Mouse (Mus musculus) monocyte, adult 5-6 weeks (primary cell): Measurements from ENCODE around the gene Sp3. TPM values are rescaled to one million over a fixed set of nuclear protein-coding genes. Genes with fewer than 3 reads are reported as not detected.
A peak's percentile ranks its signal among the peaks of the same experiment; 100 is the strongest.
"Not testable (repeated sequence)": the region's sequence is repeated elsewhere in the genome, so short reads cannot be mapped to it uniquely, and the experiment has no call there.

ENCODE experiments used
- ATAC-seq: fragments of 153-309, 156-312 bp; replicated peaks from 2 replicates; pipeline ENCODE4 v1.8.0; 2017; ENCODE audit warnings: mild to moderate bottlenecking; ENCODE audit not compliant: low TSS enrichment, insufficient number of reproducible peaks, severe bottlenecking, poor library complexity, low FRiP score
- total RNA-seq: library from RNA; stranded (forward); fragments of 200-1000, 200-491, 200-594 nt; gene quantifications from 3 replicates; pipeline ENCODE4 v1.2.3, GENCODE M21; 2017

Gene Sp3
- total RNA-seq, 1 experiment from 2014 or later, result 204 TPM

DNA sequence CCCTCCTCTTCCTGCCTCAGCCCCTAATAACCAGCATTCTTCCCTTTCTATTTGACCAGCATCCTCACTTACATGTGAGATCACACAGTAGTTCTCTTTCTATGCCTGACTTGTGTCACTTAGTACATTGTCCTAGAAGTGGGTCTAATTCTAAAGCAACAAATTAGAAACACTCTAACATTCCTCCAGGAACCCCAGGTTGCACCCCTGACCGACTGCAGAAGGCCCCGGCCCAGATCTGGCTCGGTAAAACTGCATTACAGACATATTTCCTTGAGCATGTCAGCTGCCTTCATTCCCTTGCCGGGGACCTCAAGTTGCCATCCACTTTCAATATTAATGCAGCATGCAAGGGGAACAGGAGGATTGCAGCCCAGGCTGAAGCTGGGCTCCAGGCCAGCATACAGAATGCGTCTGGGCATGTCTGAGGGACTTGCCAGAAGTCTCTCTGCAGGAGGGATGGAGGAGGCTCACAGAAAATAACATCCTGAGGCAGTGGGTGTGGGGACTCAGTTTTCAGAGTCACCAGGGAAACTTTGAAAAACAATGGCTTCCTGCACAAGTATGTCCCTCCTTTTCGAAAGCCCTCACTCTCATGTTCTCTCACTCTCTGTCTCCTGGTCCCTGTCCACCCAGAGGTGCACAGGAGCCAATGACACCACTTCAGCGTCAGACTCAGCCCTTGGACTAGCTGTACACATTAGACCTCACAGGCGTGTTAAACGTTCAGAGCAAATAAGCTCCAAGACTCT is 15.3 kb upstream of the Sp3 start:
- no peak for ATAC-seq

DNA sequence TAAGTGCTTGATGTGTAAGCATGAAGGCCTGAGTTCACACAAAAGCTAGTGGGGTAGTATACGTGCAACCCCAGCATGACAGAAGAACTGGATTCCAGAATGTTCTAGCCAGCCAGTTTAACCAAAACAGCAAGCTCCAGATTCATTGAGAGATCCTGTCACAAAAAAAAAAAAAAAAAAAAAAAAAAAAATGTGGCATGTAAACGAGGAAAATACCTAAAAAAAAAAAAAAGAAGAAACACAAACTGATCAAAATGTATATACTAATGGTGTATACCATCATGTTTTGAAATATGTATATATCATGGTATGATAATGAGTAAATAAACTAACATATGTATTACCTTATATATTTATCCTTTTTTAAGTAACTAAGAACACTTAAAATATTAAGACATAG is 13.9 kb upstream of the Sp3 start:
- no peak for ATAC-seq

- no peak for ATAC-seq
Measured at GRCm38 (mm10) chr2:72992497-72992896, 12.3 kb upstream of the Sp3 start.

GRCm38 (mm10) chr2:72988945-72989344 is 8.7 kb upstream of the Sp3 start:
- ATAC-seq, result not testable (repeated sequence)

- no peak for ATAC-seq
Measured at GRCm38 (mm10) chr2:72986616-72987015, 6.4 kb upstream of the Sp3 start, which contains the start of gene Gm11084. TSS of gene Gm11084 (minus strand) at chr2:72986716.

DNA sequence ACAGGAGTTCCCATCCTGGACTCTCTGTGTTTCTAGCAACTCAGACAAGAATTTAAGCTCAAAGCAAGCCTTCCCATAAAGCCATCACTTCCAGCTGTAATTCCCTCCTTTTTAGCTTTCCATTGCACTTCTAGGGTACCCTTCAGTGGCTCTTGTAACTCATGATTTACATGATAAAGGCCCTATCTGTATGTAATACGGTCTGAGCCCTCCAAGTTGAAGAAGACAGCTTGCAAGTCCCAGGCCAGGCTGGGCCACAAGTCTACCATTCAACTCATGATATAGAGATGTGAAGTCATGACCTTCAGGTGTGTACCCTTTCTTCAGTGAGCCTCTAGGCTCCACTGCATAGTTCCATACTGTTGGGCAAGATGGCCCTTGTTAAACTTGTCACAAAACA is 5.3 kb upstream of the Sp3 start:
- no peak for ATAC-seq

- no peak for ATAC-seq
Measured at GRCm38 (mm10) chr2:72984806-72985205, 4.6 kb upstream of the Sp3 start.

GRCm38 (mm10) chr2:72983211-72983610 is 3.0 kb upstream of the Sp3 start:
- no peak for ATAC-seq

GRCm38 (mm10) chr2:72982110-72982785 is 2.0 kb upstream of the Sp3 start:
- no peak for ATAC-seq

DNA sequence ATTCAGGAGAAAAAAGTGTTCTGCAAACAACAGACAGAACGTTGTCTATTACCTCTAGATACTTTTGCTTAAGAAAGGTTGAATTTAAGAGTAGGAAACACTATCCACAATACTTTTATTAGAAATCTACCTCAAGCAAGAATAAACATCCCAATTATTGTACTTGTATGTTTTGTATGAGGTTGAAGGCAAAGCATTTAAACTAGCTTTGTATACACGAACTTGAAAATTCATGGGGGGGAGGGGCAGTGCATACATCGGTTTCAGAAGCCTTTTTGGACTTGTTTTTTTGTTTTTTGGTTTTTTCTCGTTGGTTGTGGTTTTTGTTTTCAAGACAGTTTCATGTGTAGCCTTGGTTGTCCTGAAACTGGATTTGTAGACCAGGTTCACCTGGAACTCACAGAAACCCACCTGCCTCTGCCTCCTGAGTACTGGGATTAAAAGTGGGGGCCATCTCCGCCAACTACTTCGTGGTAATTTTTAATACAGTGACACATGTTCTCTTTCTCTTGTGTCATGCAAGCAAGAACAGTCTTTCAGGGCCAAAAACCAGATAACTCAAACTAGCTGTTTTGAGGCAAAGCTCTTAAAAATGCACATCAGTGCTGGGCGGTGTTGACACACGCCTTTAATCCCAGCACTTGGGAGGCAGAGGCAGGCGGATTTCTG is 1.3 kb upstream of the Sp3 start:
- no peak for ATAC-seq

DNA sequence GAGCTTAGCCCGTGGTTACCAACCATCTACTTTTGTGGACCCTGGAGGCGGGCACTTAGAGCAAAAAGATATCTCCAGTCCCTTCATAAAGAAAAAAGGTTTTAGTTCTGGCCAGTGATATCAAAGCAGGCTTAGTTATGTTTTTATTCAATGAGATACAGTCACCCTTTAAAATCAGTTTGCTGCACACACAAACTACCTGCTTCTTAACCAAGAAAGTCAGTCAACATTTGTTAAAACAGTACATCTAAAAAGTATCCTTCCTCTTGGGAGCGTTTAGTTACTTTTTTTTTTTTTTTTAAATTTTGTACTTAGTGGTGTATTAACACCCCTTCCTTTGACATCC is 802 bp upstream of the Sp3 start:
- ATAC-seq, result no peak

GRCm38 (mm10) chr2:72979659-72980071 is 581 bp downstream of the Sp3 start:
- peak; percentile 54 for ATAC-seq

DNA sequence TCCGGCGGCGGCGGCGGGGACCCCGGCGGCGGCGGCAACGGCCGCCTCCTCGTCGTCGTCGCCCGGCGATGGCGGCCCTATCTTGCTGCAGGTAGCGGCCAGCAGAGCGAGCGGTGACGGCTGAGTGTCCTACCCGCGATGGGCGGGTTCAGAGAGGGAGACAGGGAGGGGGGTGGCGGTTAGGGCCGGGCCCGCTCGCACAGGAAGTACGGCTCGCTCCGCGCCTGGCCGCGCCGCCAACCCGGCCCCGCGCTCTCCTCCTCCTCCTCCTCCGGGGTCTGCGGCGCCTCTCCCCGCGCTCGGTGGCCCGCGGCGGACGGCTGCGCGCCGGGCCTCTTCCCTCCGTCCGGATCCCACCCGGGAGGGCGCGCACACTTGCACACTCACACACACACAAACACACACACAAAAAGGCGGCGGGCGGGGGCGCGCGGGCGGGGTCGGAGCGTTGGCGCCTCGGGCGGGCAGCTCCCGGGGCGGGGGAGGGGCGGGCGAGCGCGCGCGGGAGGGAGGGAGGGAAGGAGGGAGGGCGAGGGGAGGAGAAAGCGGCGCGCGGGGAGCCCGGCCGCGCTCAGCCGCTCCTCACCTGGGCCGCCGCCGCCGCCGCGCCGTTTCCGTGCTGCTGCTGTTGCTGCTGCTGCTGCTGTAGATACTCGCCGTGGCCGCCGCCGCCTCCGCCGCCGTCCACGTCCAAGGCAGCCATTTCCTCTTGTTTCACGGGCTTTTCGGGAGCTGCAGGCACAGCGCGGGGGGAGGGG is 1.2 kb downstream of the Sp3 start:
- ATAC-seq, result peak; percentile 73

DNA sequence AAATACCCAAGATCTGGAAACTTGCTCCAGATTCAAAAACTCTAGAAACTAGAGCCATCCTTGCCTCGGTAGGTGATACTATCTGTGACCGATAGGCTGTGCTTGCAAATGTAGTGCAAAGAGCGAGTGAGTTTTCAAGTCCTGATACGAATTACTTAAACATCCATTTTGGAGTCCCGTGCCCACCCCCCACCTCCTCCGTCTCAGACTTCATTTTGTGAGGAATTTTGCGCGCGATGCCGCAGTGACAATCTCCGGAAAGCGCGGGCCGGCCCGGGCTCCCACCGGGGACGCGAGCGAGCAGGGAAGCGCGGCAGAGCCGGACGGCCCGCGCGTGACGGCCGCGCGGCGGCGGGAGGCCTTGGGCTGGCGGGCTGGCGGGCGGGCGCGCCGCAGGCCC is 1.8 kb downstream of the Sp3 start:
- peak; percentile 26; the same call in 1 of the 2 replicates for ATAC-seq

DNA sequence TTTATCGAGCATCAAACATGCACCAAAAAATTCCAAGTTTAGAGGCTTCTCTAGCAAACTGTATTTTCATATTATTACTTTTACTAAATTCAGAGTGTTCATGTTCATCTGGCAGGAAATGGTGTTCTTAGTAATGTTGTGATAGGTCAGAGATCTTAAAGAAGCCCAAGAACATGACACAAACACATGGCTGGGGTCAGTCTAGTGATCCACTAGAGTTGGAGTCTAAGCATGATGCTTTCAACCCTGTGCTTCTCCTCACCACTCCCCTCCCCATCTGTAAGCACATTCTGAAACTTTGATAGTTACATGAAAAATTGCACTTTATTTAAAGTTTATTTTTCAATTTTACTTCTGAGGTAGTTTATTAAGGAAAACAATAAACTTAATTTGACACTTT is 3.0 kb downstream of the Sp3 start:
- ATAC-seq, result no peak

DNA sequence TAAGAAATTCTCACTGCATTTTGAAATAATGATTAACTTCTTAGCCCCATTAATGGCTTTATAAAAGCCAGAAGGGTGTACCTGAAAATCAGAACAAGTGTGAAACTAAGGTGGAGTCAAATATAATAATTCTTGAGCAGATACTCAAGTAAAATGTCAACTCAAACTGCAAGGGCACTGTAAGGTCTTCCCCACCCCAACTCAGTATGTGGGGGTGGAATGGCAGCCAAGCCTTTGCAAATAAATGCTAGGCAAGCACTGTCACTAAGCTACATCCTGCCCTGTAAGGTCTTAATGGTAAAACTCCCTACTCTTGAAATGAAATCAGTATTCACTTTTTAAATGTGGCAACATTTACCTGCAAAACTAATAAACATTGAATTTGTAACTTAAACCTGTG is 4.2 kb downstream of the Sp3 start:
- ATAC-seq, result no peak

DNA sequence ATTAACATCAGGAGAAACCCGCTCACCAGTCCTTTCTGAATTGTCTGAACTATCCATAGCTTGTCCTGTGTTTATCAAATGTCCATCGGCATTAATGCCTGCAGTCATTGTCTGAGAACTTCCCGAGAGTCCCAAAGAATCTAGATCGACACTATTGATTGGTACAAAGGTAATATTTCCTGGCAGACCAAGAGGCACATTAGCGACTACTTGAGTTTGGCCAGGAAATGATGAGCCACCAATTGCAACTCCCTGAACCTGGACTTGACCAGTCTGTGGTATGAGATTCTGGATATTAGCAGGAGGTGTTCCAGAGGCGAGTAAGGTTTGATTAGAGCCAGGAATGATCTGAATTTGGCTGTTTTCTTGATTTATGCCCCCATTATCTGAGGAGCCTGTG is 9.4 kb downstream of the Sp3 start:
- no peak for ATAC-seq

GRCm38 (mm10) chr2:72970302-72970701 is 9.9 kb downstream of the Sp3 start:
- peak; percentile 53; the same call in 1 of the 2 replicates for ATAC-seq

DNA sequence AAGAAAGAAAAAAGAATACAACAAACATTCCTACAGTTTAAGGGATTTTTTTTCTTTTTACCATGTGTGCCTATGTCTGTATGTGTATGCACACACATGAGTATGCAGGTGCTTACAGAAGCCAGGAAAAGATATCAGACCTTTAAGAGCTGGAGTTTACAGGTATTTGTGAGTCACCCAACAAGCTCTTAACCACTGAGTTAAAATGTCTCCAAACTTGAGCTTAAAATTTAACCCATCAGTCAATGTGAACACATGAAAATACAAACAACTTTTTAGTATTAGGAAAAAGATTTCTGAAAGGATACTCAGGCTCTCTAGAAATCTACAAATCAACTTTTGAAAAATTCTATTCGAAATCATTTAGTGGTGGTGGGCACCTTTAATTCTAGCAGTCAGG is 11.7 kb downstream of the Sp3 start:
- ATAC-seq, result no peak
